Mouse (Mus musculus) intestine, embryonic 16.5 days (tissue): ENCODE measurements around the gene Btbd1. TPM values are rescaled to one million over a fixed set of nuclear protein-coding genes. Genes with fewer than 3 reads are reported as not detected.
A peak's percentile ranks its signal among the peaks of the same experiment; 100 is the strongest.

Experiments used
- ATAC-seq: fragments of 200-750 bp; cut with Nextera tagmentation; 2 replicates; pipeline ENCODE4 v1.8.0; 2017; ENCODE audit warnings: moderate TSS enrichment, moderate library complexity
- H3K27ac ChIP-seq: fragments of 300-500 bp; sonication (generic); 2 replicates; pipeline ENCODE4 v1.5.1; 2014; ENCODE audit warnings: mild to moderate bottlenecking, low read length
- H3K27me3 ChIP-seq: fragments of 300-500 bp; sonication (generic); replicated peaks from 2 replicates; pipeline ENCODE4 v1.6.1; 2014; ENCODE audit warnings: low read length, control low read depth, mixed read lengths; ENCODE audit not compliant: control insufficient read depth, insufficient read depth
- H3K36me3 ChIP-seq: fragments of 300-500 bp; sonication (generic); 2 replicates; pipeline ENCODE4 v1.6.1; 2014; ENCODE audit warnings: low read length, control low read depth; ENCODE audit not compliant: control insufficient read depth, insufficient read depth
- H3K4me1 ChIP-seq: fragments of 300-500 bp; sonication (generic); 2 replicates; pipeline ENCODE4 v1.6.1; 2014; ENCODE audit warnings: low read length, control low read depth, mixed read lengths; ENCODE audit not compliant: control insufficient read depth, insufficient read depth
- H3K4me2 ChIP-seq: fragments of 300-500 bp; sonication (generic); 2 replicates; pipeline ENCODE4 v1.6.1; 2014; ENCODE audit warnings: low read depth, low read length, control low read depth
- H3K4me3 ChIP-seq: fragments of 300-500 bp; sonication (generic); 2 replicates; pipeline ENCODE4 v1.5.1; 2014; ENCODE audit warnings: mild to moderate bottlenecking, low read length
- H3K9ac ChIP-seq: fragments of 300-500 bp; sonication (generic); 2 replicates; pipeline ENCODE4 v1.6.1; 2014; ENCODE audit warnings: low read depth, low read length
- H3K9me3 ChIP-seq: fragments of 300-500 bp; sonication (generic); 2 replicates; pipeline ENCODE4 v1.6.1; 2016; ENCODE audit warnings: low read length, control low read depth; ENCODE audit not compliant: control insufficient read depth
- WGBS: fragments of 180-500 bp; shearing (Covaris S2); extraction: QIAGEN DNeasy Blood & Tissue Kit; methylation state at CpG from one replicate; pipeline ENCODE4 v1.1.7; 2014; 5-methylcytosine and 5-hydroxymethylcytosine counted together
- polyA plus RNA-seq: library from polyadenylated mRNA; unstranded; fragments of >200 nt; fragmentation: Nextera tagmentation; extraction: Ambion mirVana; gene quantifications from 2 replicates; pipeline ENCODE4 v1.2.1, GENCODE M21; 2015

Btbd1 gene
- 23.0 and 44.7 TPM in 2 replicates for polyA plus RNA-seq

DNA sequence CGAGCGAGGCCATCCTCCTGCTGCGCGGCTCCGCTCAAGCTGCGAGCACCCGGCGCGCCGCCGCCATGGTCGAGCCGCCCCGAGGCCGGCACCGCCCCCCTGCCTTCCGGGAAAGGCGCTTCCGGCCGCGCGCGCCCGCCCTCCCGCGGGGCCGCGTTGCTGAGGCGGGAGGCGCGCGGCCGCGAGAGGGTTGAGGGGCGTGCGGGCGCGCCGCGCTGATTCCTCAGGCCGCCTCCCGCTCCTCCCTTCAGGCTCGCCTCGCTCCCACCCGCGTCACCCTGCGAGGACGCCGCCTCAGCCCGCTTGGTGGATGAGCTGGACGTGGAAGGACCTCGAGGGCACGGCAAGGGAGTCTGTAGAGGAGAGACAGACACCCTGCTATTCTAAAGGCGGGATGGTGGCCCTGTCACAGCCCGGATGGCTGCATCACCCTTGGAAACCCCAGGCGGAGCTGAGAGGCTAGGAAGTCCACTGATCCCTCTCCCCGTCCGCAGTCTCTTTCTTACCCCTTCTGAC, at the start of gene Btbd1:
TSS of gene Btbd1 (minus strand) at position 53 of the 516 bp plus-strand sequence.
- H3K36me3 ChIP-seq, result no peaks in the 10 kb centered on the region
- peak within 1 kb of the TSS; percentile 94 for H3K27ac ChIP-seq
- H3K4me2 ChIP-seq, result peak within 1 kb of the TSS; percentile 83
- peak within 1 kb of the TSS; percentile 82 for H3K4me3 ChIP-seq
- no peaks in the 10 kb centered on the region for H3K9me3 ChIP-seq
- WGBS, result under 1% methylated on average over 49 of the region's 58 CpGs
- H3K9ac ChIP-seq, result peak within 1 kb of the TSS; percentile 92
- peak; percentile 93 for ATAC-seq
- no peaks in the 10 kb centered on the region for H3K27me3 ChIP-seq
- peaks cover 26% of the 10 kb centered on the region for H3K4me1 ChIP-seq

- no peak overlapping the region for H3K4me2 ChIP-seq
- no peaks in the 10 kb centered on the region for H3K36me3 ChIP-seq
- ATAC-seq, result no peak
- no peak overlapping the region for H3K9ac ChIP-seq
- 60% methylated on average over 9 of the region's 9 CpGs for WGBS
- H3K27ac ChIP-seq, result no peak overlapping the region
- H3K9me3 ChIP-seq, result no peaks in the 10 kb centered on the region
- H3K4me1 ChIP-seq, result no peaks in the 10 kb centered on the region
- no peak overlapping the region for H3K4me3 ChIP-seq
- H3K27me3 ChIP-seq, result no peaks in the 10 kb centered on the region
Observed at GRCm38 (mm10) chr7:81875372-81875771, 46.1 kb upstream of the Btbd1 start.

DNA sequence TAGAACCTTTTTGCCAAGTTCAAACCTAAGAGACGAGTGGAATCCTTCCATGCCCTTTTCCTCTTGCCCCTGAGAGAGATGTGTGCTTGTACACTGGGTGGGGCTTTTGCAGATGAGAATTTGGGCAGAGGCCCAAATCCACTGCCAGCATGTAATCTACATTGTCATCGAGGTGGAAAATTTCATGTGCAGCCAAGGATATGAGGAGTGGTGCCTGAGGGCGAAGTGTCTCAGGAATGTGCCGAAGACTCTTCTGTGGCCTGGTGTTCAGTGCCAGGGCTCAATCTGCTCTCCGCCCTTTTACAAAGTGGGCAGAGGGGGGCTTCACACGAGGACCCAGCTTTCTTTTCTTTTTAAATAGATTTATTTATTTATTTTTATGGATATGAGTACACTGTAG, 45.4 kb upstream of the Btbd1 start:
- H3K27ac ChIP-seq, result no peak overlapping the region
- H3K9ac ChIP-seq, result no peak overlapping the region
- H3K4me3 ChIP-seq, result no peak overlapping the region
- no peaks in the 10 kb centered on the region for H3K36me3 ChIP-seq
- no peaks in the 10 kb centered on the region for H3K27me3 ChIP-seq
- no peak for ATAC-seq
- no peak overlapping the region for H3K4me2 ChIP-seq
- 70% methylated on average over 6 of the region's 6 CpGs for WGBS
- no peaks in the 10 kb centered on the region for H3K4me1 ChIP-seq
- no peaks in the 10 kb centered on the region for H3K9me3 ChIP-seq

- H3K4me1 ChIP-seq, result no peaks in the 10 kb centered on the region
- H3K9ac ChIP-seq, result no peak overlapping the region
- WGBS, result 36% methylated on average over 1 of the region's 1 CpGs
- H3K4me3 ChIP-seq, result no peak overlapping the region
- no peaks in the 10 kb centered on the region for H3K27me3 ChIP-seq
- no peaks in the 10 kb centered on the region for H3K36me3 ChIP-seq
- no peak for ATAC-seq
- H3K27ac ChIP-seq, result no peak overlapping the region
- no peaks in the 10 kb centered on the region for H3K9me3 ChIP-seq
- no peak overlapping the region for H3K4me2 ChIP-seq
Observed at GRCm38 (mm10) chr7:81873807-81874206, 44.6 kb upstream of the Btbd1 start.

- peak; percentile 75 for ATAC-seq
- Histone ChIP-seq H3K4me2 (no peak overlapping the region), H3K4me1 (no peaks in the 10 kb centered on the region), H3K9ac (no peak overlapping the region), H3K27me3 (no peaks in the 10 kb centered on the region), H3K4me3 (no peak overlapping the region), H3K9me3 (no peaks in the 10 kb centered on the region), H3K36me3 (no peaks in the 10 kb centered on the region), H3K27ac (no peak overlapping the region)
- 38% methylated on average over 13 of the region's 13 CpGs for WGBS
Observed at GRCm38 (mm10) chr7:81872493-81873013, 43.3 kb upstream of the Btbd1 start.

GRCm38 (mm10) chr7:81868158-81868557, 38.9 kb upstream of the Btbd1 start:
- ATAC-seq, result peak; percentile 64; the same call in 1 of the 2 replicates
- Histone ChIP-seq H3K27ac (no peak overlapping the region), H3K27me3 (no peaks in the 10 kb centered on the region), H3K4me1 (peaks cover 2% of the 10 kb centered on the region; the same call in 1 of the 2 replicates), H3K9ac (no peak overlapping the region), H3K4me3 (no peak overlapping the region), H3K36me3 (no peaks in the 10 kb centered on the region), H3K4me2 (no peak overlapping the region), H3K9me3 (no peaks in the 10 kb centered on the region)
- WGBS, result 29% methylated on average over 6 of the region's 6 CpGs

DNA sequence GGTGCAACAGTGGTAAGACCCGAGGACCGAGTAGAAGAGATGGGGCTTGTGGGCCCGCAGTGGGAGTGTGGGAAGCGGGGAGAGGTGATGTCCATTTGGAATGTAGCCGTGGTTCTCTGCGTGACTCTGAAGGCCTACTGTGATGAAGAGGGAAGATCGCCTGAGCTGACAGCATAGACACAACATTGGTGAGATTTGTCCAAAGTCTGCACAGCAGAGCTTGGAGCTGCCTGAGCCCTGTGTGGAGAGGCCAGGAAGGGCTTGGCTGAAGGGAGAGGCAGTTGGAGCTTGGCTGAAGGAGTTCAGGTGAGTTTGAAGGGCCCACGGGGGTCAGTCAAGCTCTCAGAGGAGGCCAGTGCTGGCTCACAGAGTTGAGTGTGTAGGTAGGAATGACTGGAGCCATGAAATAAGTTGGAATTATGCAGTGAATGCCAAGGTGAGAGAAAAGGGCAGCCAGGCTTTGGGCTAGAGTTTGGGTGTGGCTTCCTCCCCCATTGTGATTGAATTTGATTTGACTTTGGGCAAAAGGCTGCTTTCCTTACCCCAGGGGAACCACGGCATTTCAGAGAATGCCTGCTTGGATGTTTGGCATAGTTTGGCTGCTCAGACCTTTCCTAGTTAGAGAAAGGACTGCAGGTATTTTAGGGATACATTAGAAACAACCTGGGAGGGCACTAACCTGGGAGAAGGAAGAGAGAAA, 38.1 kb upstream of the Btbd1 start:
- no peak overlapping the region for H3K4me3 ChIP-seq
- no peaks in the 10 kb centered on the region for H3K36me3 ChIP-seq
- H3K27ac ChIP-seq, result peak overlapping the region; percentile 34
- ATAC-seq, result no peak
- no peak overlapping the region for H3K4me2 ChIP-seq
- 84% methylated on average over 9 of the region's 9 CpGs for WGBS
- H3K27me3 ChIP-seq, result no peaks in the 10 kb centered on the region
- no peak overlapping the region for H3K9ac ChIP-seq
- H3K4me1 ChIP-seq, result peaks cover 2% of the 10 kb centered on the region; the same call in 1 of the 2 replicates
- no peaks in the 10 kb centered on the region for H3K9me3 ChIP-seq

- no peaks in the 10 kb centered on the region for H3K36me3 ChIP-seq
- no peaks in the 10 kb centered on the region for H3K27me3 ChIP-seq
- no peak overlapping the region for H3K9ac ChIP-seq
- no peak for ATAC-seq
- WGBS, result 94% methylated on average over 6 of the region's 6 CpGs
- H3K27ac ChIP-seq, result no peak overlapping the region
- H3K9me3 ChIP-seq, result no peaks in the 10 kb centered on the region
- H3K4me3 ChIP-seq, result no peak overlapping the region
- H3K4me1 ChIP-seq, result peaks cover 2% of the 10 kb centered on the region; the same call in 1 of the 2 replicates
- H3K4me2 ChIP-seq, result no peak overlapping the region
Observed at GRCm38 (mm10) chr7:81865937-81866336, 36.7 kb upstream of the Btbd1 start.

DNA sequence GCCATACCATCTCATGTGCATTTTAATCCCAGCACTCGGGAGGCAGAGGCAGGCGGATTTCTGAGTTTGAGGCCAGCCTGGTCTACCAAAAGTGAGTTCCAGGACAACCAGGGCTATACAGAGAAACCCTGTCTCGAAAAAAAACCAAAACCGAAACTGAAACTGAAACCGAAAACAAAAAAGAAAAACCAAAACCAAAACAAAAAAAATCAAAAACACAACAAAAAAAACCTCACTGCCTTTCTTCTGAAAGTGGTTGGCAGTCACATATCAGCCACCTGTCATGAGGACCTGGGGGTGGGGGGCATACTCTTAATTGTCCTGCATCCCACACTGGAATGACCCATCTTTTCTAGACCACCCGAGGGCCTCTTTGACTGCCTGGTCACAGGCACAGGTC, 35.3 kb upstream of the Btbd1 start:
- Histone ChIP-seq H3K4me1 (peaks cover 2% of the 10 kb centered on the region), H3K27me3 (peaks cover 2% of the 10 kb centered on the region), H3K4me2 (no peak overlapping the region), H3K36me3 (no peaks in the 10 kb centered on the region), H3K27ac (no peak overlapping the region), H3K9me3 (no peaks in the 10 kb centered on the region), H3K9ac (no peak overlapping the region), H3K4me3 (no peak overlapping the region)
- WGBS, result 89% methylated on average over 6 of the region's 6 CpGs
- no peak for ATAC-seq
